Mouse (Mus musculus) liver, embryonic 12.5 days (tissue): ENCODE data around the gene Slc35c2. TPM values are rescaled to one million over a fixed set of nuclear protein-coding genes. Genes with fewer than 3 reads are reported as not detected.

Source experiments
- ATAC-seq: fragments of 200-750 bp; cut with Nextera tagmentation; 2 replicates; pipeline ENCODE4 v1.8.0; 2017; ENCODE audit warnings: moderate number of reproducible peaks, mild to moderate bottlenecking, moderate library complexity
- H3K27ac ChIP-seq: fragments of 300-500 bp; sonication (generic); 2 replicates; pipeline ENCODE4 v1.5.1; 2016; ENCODE audit warnings: mild to moderate bottlenecking
- H3K27me3 ChIP-seq: fragments of 300-500 bp; sonication (generic); replicated peaks from 2 replicates; pipeline ENCODE4 v1.6.1; 2016; ENCODE audit warnings: mild to moderate bottlenecking, moderate library complexity
- H3K36me3 ChIP-seq: fragments of 300-500 bp; sonication (generic); 2 replicates; pipeline ENCODE4 v1.6.1; 2016; ENCODE audit warnings: mild to moderate bottlenecking, moderate library complexity
- H3K4me1 ChIP-seq: fragments of 300-500 bp; sonication (generic); 2 replicates; pipeline ENCODE4 v1.6.1; 2016
- H3K4me2 ChIP-seq: fragments of 300-500 bp; sonication (generic); 2 replicates; pipeline ENCODE4 v1.6.1; 2016; ENCODE audit warnings: mild to moderate bottlenecking, moderate library complexity
- H3K4me3 ChIP-seq: fragments of 300-500 bp; sonication (generic); 2 replicates; pipeline ENCODE4 v1.5.1; 2016; ENCODE audit warnings: mild to moderate bottlenecking, moderate library complexity
- H3K9ac ChIP-seq: fragments of 300-500 bp; sonication (generic); 2 replicates; pipeline ENCODE4 v1.6.1; 2016; ENCODE audit warnings: mild to moderate bottlenecking, moderate library complexity
- H3K9me3 ChIP-seq: fragments of 300-500 bp; sonication (generic); replicated peaks from 2 replicates; pipeline ENCODE4 v1.6.1; 2016; ENCODE audit warnings: mild to moderate bottlenecking, moderate library complexity
- WGBS: fragments of 180-500 bp; shearing (Covaris S2); methylation state at CpG from one replicate; pipeline ENCODE4 v1.1.7; 2016; ENCODE audit not compliant: insufficient replicate concordance; 5-methylcytosine and 5-hydroxymethylcytosine counted together
- polyA plus RNA-seq: library from polyadenylated mRNA; unstranded; fragments of >200 nt; fragmentation: Nextera tagmentation; extraction: Ambion mirVana; gene quantifications from 2 replicates; pipeline ENCODE4 v1.2.1, GENCODE M21; 2016

Gene Slc35c2
- polyA plus RNA-seq, 1 experiment from 2014 or later: 46.2 TPM

DNA sequence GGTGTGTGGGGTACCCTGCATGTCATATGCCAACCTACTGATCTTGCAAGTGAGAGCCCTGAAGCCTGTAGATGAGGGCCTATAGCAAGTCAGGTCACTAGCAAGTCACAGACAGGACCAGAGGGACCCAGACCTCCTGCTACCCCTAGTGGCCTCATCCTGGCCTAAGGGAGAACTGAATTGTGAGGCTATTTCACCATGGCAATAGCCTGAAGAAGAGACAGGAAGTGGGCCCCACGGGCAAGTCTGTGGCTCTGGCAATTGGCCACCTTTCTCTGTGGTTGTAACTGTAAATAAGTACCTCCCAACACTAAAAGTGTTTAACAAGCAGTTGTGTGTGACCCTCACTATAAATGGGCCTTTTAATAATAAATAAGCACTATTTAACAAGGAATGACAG lies 36.8 kb downstream of the Slc35c2 start:
- peaks cover 88% of the 10 kb centered on the region for H3K27me3 ChIP-seq
- H3K9me3 ChIP-seq: no peaks in the 10 kb centered on the region
- 4% methylated on average over 1 of the region's 1 CpGs for WGBS
- no peak overlapping the region for H3K27ac ChIP-seq
- H3K4me3 ChIP-seq: no peak overlapping the region
- no peak overlapping the region for H3K4me2 ChIP-seq
- no peak for ATAC-seq
- no peak overlapping the region for H3K9ac ChIP-seq
- no peaks in the 10 kb centered on the region for H3K36me3 ChIP-seq
- no peaks in the 10 kb centered on the region for H3K4me1 ChIP-seq

DNA sequence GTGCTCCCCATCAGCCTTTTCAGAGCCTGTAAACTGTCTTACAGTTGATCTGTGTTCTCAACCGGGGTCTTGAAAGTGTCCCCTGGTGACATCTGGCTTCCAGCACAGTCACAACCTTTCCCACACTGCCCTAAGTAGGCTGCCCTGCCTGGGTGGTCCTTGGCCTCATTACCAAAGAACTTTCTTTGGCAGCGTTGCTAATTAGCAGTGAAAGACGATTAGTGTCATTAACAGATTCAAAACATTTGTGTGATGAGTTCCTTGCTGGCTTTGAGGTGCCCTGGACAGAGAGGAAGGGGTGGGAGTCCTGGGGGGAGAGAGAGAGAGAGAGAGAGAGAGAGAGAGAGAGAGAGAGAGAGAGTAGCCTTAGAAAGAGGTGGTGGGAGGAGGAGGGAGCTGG lies 38.7 kb downstream of the Slc35c2 start:
- H3K4me3 ChIP-seq: no peak overlapping the region
- 34% methylated on average over 3 of the region's 3 CpGs for WGBS
- no peak overlapping the region for H3K4me2 ChIP-seq
- H3K27ac ChIP-seq: no peak overlapping the region
- ATAC-seq: no peak
- H3K4me1 ChIP-seq: no peaks in the 10 kb centered on the region
- peaks cover 87% of the 10 kb centered on the region for H3K27me3 ChIP-seq
- H3K36me3 ChIP-seq: no peaks in the 10 kb centered on the region
- H3K9ac ChIP-seq: no peak overlapping the region
- no peaks in the 10 kb centered on the region for H3K9me3 ChIP-seq

DNA sequence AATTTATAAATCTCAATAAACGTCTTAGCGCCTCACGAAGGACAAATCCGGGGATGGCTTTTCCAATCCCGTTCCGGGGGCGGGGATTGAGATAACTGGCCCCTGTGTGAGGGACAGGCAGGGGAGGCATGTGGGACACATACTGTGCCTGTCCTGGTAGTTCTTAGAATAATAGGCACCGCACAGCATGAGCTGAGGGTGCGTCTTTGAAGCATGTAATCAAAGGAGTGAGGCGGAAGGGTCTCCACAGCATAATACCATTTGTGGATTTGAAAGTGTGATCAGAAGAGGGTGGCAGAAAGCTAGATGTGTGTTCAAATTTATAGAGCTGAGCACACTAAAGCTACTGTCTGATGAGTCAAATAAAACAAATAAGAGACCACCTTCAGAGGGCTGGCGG lies 41.3 kb downstream of the Slc35c2 start:
- no peaks in the 10 kb centered on the region for H3K4me1 ChIP-seq

DNA sequence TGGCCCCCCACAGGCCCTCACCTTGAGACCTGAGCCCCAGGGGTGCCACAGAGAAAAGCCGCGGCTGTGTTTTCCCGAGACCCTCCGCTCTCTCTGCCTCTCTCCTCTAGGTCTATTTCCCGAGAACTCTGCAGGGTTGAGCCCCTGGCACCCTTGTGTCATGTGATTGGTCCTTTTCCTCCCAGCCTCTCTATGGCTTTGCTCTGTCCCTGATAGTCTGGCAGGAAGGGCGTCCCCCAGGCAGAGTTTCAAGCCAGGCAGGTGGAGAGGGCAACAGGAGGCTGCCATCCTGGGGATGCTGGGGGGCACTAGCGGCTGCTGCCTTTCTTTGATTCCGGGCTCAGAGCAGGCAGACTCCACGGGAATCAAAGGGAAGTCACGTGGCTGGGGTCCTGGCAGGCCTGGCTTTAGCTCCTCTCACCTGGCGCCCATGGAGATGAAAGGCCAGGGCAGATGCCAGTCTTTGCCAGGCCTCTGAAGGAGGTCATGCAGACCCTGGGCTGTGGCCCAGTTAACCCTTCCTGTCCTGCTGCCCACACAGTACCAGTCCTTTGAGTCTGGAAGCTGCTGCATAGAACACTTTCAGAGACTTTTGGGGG lies 44.4 kb downstream of the Slc35c2 start:
- WGBS: 15% methylated on average over 11 of the region's 11 CpGs
- H3K27ac ChIP-seq: no peak overlapping the region
- no peak for ATAC-seq
- no peak overlapping the region for H3K9ac ChIP-seq
- no peaks in the 10 kb centered on the region for H3K4me1 ChIP-seq
- H3K36me3 ChIP-seq: no peaks in the 10 kb centered on the region
- H3K27me3 ChIP-seq: peaks cover 99% of the 10 kb centered on the region
- no peak overlapping the region for H3K4me2 ChIP-seq
- H3K4me3 ChIP-seq: no peak overlapping the region
- no peaks in the 10 kb centered on the region for H3K9me3 ChIP-seq

More for the DNA sequence above, 41.3 kb downstream of the Slc35c2 start:
- ATAC-seq: no peak
- Histone ChIP-seq H3K36me3 (no peaks in the 10 kb centered on the region), H3K4me3 (no peak overlapping the region), H3K9ac (no peak overlapping the region), H3K27me3 (peaks cover 89% of the 10 kb centered on the region), H3K9me3 (no peaks in the 10 kb centered on the region), H3K4me2 (no peak overlapping the region), H3K27ac (no peak overlapping the region)
- 25% methylated on average over 11 of the region's 11 CpGs for WGBS

DNA sequence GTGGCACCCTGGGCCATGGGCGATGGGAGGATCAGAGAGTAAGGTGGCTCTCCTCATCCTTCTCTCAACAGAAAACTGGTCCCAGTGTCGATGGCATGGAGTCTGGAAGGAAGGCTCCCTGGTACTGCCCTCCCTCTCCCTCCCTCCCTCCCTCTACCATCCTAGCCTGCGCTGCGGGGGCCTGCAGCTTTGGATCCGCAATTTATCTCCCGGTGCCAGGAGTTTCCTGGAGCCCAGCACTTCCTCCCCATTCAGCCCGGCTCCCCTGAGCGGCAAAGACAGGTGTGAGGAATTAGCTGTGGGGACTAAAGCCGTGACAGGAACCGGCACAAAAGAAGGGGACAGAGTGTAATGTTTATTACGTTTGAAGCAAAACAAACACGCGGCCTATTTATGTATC lies 45.1 kb downstream of the Slc35c2 start:
- H3K4me3 ChIP-seq: no peak overlapping the region
- H3K27ac ChIP-seq: no peak overlapping the region
- H3K9me3 ChIP-seq: no peaks in the 10 kb centered on the region
- no peak overlapping the region for H3K4me2 ChIP-seq
- H3K27me3 ChIP-seq: peaks cover 99% of the 10 kb centered on the region
- WGBS: 3% methylated on average over 13 of the region's 13 CpGs
- no peak for ATAC-seq
- no peaks in the 10 kb centered on the region for H3K4me1 ChIP-seq
- H3K36me3 ChIP-seq: no peaks in the 10 kb centered on the region
- H3K9ac ChIP-seq: no peak overlapping the region

DNA sequence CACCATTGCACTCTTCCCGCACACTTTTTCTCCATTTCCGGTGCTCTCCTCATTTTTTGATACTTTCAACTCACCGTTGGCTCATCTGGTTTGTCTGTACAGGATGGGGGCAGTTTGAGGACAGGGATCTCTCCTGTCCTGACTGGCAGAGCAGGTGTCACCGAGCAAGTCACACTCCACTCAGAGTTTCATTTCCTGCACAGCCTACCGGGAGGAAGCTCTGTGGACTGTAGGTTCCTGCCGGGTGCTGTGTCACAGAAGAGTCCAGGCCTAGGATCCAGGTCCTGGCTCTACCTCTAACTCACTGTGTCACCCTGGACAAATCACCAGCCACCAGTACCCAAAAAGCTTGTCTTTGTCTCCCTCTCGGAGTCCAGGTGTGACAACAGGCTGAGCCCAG lies 45.9 kb downstream of the Slc35c2 start:
- Histone ChIP-seq H3K4me2 (no peak overlapping the region), H3K4me1 (no peaks in the 10 kb centered on the region), H3K27me3 (peaks cover 98% of the 10 kb centered on the region), H3K36me3 (no peaks in the 10 kb centered on the region), H3K4me3 (no peak overlapping the region), H3K27ac (no peak overlapping the region), H3K9ac (no peak overlapping the region), H3K9me3 (no peaks in the 10 kb centered on the region)
- 31% methylated on average over 7 of the region's 7 CpGs for WGBS
- ATAC-seq: no peak

DNA sequence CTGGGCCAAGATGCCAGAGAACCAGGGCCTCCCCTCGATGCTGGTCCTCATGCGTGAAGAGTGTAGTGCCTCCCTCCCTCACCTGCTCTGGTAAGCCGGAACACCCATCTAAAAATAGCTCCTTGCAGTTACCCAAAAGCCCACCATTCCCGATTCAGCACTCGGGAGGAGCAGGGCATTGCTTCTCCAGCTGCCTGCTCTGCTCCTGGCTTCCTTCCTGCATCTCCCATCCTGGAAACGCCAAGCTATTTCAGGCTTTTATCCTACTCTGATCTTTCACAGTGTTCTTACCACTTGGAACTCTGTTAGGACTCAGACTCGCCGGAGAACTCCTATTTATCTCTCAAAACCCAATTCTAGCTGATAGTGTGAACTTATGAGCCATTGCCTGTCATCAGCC lies 47.3 kb downstream of the Slc35c2 start:
- H3K9ac ChIP-seq: no peak overlapping the region
- no peaks in the 10 kb centered on the region for H3K9me3 ChIP-seq
- H3K4me2 ChIP-seq: no peak overlapping the region
- H3K4me3 ChIP-seq: no peak overlapping the region
- H3K4me1 ChIP-seq: no peaks in the 10 kb centered on the region
- H3K27me3 ChIP-seq: peaks cover 98% of the 10 kb centered on the region
- WGBS: 14% methylated on average over 8 of the region's 8 CpGs
- no peaks in the 10 kb centered on the region for H3K36me3 ChIP-seq
- ATAC-seq: no peak
- no peak overlapping the region for H3K27ac ChIP-seq

DNA sequence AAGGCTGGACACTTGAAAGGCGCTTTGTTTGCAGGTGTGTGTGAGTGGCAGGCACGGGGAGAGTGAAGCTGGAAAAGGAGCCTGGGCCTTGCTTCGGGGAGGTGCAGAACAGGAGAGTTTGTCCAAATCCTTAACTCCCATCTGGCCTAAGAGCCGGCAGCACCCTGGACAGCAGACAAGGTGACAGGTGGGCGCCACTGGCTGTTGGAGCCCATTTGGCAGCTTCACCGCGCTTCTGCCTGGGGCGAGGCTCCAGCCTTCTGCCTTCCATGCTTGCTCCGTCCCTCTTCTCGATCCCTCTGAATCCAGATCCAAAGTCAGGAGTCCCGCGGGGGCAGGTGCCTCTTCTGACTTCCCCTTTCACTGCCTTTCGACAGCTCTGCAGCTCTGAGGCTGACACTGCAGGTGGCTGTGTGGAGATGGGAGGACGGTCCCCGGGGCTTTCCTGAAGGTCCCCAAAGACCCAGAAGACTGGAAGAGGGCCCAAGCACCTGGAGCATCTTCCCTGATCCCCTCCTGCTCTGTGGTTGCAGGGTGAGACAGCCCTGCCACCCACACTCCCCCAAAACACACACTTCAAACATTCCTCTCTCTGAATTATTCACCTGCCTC lies 48.0 kb downstream of the Slc35c2 start:
- no peak overlapping the region for H3K9ac ChIP-seq
- H3K36me3 ChIP-seq: no peaks in the 10 kb centered on the region
- H3K9me3 ChIP-seq: no peaks in the 10 kb centered on the region
- H3K27ac ChIP-seq: no peak overlapping the region
- WGBS: 11% methylated on average over 15 of the region's 15 CpGs
- H3K4me3 ChIP-seq: no peak overlapping the region
- ATAC-seq: no peak
- peaks cover 99% of the 10 kb centered on the region for H3K27me3 ChIP-seq
- no peaks in the 10 kb centered on the region for H3K4me1 ChIP-seq
- no peak overlapping the region for H3K4me2 ChIP-seq

DNA sequence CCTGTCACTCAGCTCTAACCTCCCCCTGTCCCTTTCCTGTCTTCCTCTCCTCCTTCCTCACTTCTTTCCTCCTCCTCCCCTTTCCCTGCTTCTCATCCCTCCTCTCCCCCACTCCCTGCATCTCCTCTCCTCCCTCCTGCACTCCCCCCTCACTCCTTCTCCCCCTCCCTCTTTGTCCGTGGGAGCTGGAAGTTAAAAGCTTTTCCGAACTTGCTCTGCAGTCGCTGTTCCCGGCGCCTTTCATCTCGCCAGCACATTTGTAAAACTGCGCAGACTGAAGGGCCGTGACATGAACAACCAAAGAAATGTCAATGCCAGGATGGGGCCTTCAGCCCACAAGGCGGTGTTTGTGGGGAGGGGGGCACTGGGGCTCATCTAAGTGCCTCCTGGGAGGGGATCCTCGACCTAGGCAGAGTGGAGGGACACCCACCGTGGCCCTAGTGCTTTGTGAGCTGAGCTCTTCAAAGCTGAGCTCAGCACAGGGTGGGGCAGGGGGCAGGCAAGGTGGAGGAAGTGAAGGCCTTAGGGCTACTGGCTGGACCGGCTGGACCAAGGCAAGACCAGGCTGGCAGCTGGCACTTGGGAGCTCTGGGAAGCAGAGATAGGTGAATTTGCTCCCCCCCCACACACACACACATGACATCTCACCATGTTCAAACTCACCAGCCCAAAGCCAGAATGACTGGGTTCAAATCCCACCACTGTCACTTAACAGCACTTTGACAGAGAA lies 49.1 kb downstream of the Slc35c2 start:
- ATAC-seq: no peak
- H3K9me3 ChIP-seq: no peaks in the 10 kb centered on the region
- no peaks in the 10 kb centered on the region for H3K36me3 ChIP-seq
- WGBS: 14% methylated on average over 12 of the region's 12 CpGs
- peaks cover 99% of the 10 kb centered on the region for H3K27me3 ChIP-seq
- H3K4me2 ChIP-seq: no peak overlapping the region
- 0 out of 2 replicates have a peak, but pooled peaks cover 7% of the 10 kb centered on the region for H3K4me1 ChIP-seq
- no peak overlapping the region for H3K9ac ChIP-seq
- H3K4me3 ChIP-seq: no peak overlapping the region
- H3K27ac ChIP-seq: no peak overlapping the region

DNA sequence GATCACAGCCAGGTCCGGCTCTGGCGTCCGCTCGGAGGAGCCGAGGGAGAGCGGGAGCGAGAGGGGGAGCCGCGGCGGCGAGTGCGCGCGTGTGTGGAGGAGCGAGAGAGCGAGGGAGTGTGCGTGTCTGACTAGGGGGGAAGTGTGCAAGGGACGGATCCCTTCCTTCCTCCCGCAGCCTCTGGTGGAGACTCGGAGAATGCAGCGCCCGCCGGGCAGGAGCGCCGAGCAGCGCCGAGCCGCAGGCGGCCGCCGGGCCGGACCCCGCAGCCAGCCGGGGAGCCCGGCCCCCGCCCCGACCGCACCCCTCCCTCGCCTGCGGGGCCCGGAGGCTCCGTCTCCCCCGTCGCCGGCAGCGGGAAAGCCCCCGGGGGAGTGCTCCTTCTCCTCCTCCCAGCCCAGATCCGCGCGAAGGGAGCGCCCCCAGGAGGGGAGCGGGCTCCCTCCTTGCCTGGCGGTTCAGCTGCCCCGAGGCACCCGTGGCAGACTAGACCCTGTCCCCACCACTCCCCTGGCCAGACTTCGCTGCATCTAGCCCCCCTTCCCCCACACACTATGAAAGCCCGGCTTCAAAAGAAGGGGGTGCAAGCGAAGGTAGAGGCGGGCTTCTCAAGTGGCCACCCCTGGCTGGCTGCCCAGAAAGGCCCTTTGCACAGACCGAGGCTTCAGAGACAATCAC lies 52.9 kb downstream of the Slc35c2 start, which contains the start of gene Cdh22:
TSS of gene Cdh22 (minus strand) at position 241 of the 679 bp plus-strand sequence.
- Histone ChIP-seq H3K4me3 (peak within 1 kb of the TSS; percentile 39), H3K4me2 (peak within 1 kb of the TSS; percentile 66), H3K9ac (no peak within 1 kb of the TSS; the same call in 1 of the 2 replicates), H3K27me3 (peaks cover 99% of the 10 kb centered on the region), H3K36me3 (no peaks in the 10 kb centered on the region), H3K4me1 (0 out of 2 replicates have a peak, but pooled peaks cover 7% of the 10 kb centered on the region), H3K27ac (no peak within 1 kb of the TSS), H3K9me3 (no peaks in the 10 kb centered on the region)
- no peak for ATAC-seq
- WGBS: 2% methylated on average over 38 of the region's 60 CpGs

DNA sequence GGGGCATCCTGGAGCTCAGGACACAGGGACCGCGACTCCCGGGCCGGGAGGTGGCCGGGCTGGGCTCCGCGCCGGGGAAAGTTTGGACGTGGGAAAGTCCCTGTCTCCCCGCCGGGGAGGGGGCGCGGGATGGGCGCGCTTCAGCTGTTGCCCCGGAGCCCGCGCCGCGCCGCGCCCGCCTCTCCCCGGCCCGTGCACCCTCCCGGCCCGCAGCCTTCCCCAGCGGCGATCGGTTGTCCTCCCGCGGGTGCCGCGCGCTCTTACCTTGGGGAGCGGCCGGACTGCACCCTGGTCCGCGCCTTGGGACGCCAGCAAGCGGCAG lies 53.4 kb downstream of the Slc35c2 start:
- under 1% methylated on average over 36 of the region's 41 CpGs for WGBS
- Histone ChIP-seq H3K4me3 (peak overlapping the region; percentile 39), H3K9ac (no peak overlapping the region), H3K9me3 (no peaks in the 10 kb centered on the region), H3K4me1 (0 out of 2 replicates have a peak, but pooled peaks cover 7% of the 10 kb centered on the region), H3K4me2 (peak overlapping the region; percentile 66), H3K36me3 (no peaks in the 10 kb centered on the region), H3K27me3 (peaks cover 99% of the 10 kb centered on the region), H3K27ac (no peak overlapping the region)
- ATAC-seq: no peak
